Mouse (Mus musculus): Measurements from ENCODE around the gene Tmem263. TPM values are rescaled to one million over a fixed set of nuclear protein-coding genes. Genes with fewer than 3 reads are reported as not detected.

The Tmem263 gene
- total and polyA plus RNA-seq, 3 experiments = 11.8 to 15.7 TPM; not detected in 1

DNA sequence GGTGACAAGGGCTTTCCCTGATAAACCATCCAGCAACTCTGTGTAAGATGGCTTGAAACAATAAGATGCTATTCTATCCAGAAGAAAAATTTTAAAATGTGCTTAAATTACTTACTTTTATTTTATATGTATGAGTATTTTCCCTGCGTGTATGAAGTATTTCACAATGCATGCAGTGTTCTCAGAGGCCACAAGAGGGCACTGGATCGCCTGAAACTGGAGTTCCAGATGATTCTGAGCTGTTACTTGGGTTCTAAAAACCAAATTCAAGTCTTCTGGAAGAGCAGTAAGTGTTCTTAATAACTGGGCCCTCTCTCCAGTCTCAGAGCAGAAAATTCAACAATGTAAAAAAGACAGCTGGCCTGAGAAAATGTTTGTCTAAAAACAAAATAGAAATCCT is 51.8 kb downstream of the Tmem263 start:
- no peak for TF ChIP-seq NRF1 (IDR thresholded peaks at IDR 0.05; ENCODE audit: insufficient read depth, low read depth, low read length, poor library complexity, severe bottlenecking)
- TF ChIP-seq SMC3 (IDR thresholded peaks at IDR 0.05; ENCODE audit: low read depth, low read length) = peak; percentile 69
- TF ChIP-seq ZC3H11A (IDR thresholded peaks at IDR 0.05; ENCODE audit: low read depth, low read length) = peak; percentile 44; the same call in 1 of the 2 replicates
- peak; percentile 68 to 76 (median 73) for TF ChIP-seq CTCF (IDR thresholded peaks at IDR 0.05 in 2 of 3, conservative IDR thresholded peaks at IDR 0.05 in 1 of 3; ENCODE audit: control insufficient read depth in 1 of 3, insufficient read depth in 1 of 3, low read depth in 2 of 3, low read length in 3 of 3, poor library complexity in 1 of 3, severe bottlenecking in 1 of 3)
- no peak for TF ChIP-seq GATA1 (IDR thresholded peaks at IDR 0.05; ENCODE audit: low read depth, low read length)
- TF ChIP-seq MYC (IDR thresholded peaks at IDR 0.05; ENCODE audit: low read depth, low read length) = no peak
- TF ChIP-seq KAT2A (conservative IDR thresholded peaks at IDR 0.05; ENCODE audit: low read depth, low read length) = no peak
- TF ChIP-seq RAD21 (IDR thresholded peaks at IDR 0.05; ENCODE audit: low read depth, low read length) = peak; percentile 73
- TF ChIP-seq MAFK (IDR thresholded peaks at IDR 0.05; ENCODE audit: borderline replicate concordance, low read depth, low read length) = no peak
- Histone ChIP-seq H3K79me2 (ENCODE audit: control insufficient read depth, insufficient read depth, low read length, poor library complexity) (no peaks in the 10 kb centered on the region), H3K9me3 (replicated peaks; ENCODE audit: insufficient read depth, low read length) (no peaks in the 10 kb centered on the region), H3K36me3 (ENCODE audit: control insufficient read depth in 1 of 2, insufficient read depth in 2 of 2, low read length in 2 of 2) (no peaks in the 10 kb centered on the region), H3K4me1 (ENCODE audit: control insufficient read depth in 1 of 2, insufficient read depth in 2 of 2, low read length in 2 of 2) (no peaks in the 10 kb centered on the region), H3K27ac (ENCODE audit: control insufficient read depth, low read depth, low read length) (no peak overlapping the region), H3K4me3 (ENCODE audit: control insufficient read depth in 1 of 2, insufficient read depth in 1 of 2, low read depth in 2 of 2, low read length in 2 of 2) (no peak overlapping the region), H3K27me3 (ENCODE audit: control insufficient read depth in 1 of 2, insufficient read depth in 2 of 2, low read length in 2 of 2) (peaks cover 0 to 1% of the 10 kb centered on the region in 2 experiments; a peak in 1 of 4 replicates), H3K9ac (ENCODE audit: control insufficient read depth, low read depth, low read length, poor library complexity, severe bottlenecking) (no peak overlapping the region)
- peak; percentile 58 for DNase-seq (ENCODE audit: low read depth, low spot score)

DNA sequence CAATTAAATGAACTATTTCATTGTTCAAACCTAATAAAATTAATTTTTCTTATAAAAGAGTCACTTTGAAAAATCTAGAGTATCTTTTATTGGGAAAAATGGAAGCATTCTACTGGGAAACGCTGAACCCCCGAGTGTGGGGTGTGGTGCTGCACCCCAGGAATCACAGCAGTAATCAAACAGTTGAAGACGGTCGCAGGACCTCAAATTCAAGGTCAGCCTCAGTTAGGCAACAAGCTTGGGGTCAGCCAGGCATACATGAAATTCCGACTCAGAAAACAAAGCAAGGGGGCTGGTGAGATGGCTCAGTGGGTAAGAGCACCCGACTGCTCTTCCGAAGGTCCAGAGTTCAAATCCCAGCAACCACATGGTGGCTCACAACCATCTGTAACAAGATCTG is 55.0 kb downstream of the Tmem263 start:
- Histone ChIP-seq H3K79me2 (ENCODE audit: control insufficient read depth, insufficient read depth, low read length, poor library complexity) (no peaks in the 10 kb centered on the region), H3K27ac (ENCODE audit: control insufficient read depth, low read depth, low read length) (no peak overlapping the region), H3K9me3 (replicated peaks; ENCODE audit: insufficient read depth, low read length) (no peaks in the 10 kb centered on the region), H3K36me3 (ENCODE audit: control insufficient read depth in 1 of 2, insufficient read depth in 2 of 2, low read length in 2 of 2) (no peaks in the 10 kb centered on the region), H3K9ac (ENCODE audit: control insufficient read depth, low read depth, low read length, poor library complexity, severe bottlenecking) (no peak overlapping the region), H3K4me3 (ENCODE audit: control insufficient read depth in 1 of 2, insufficient read depth in 1 of 2, low read depth in 2 of 2, low read length in 2 of 2) (no peak overlapping the region), H3K4me1 (ENCODE audit: control insufficient read depth in 1 of 2, insufficient read depth in 2 of 2, low read length in 2 of 2) (no peaks in the 10 kb centered on the region), H3K27me3 (ENCODE audit: control insufficient read depth in 1 of 2, insufficient read depth in 2 of 2, low read length in 2 of 2) (peaks cover 0 to 1% of the 10 kb centered on the region in 2 experiments; a peak in 1 of 4 replicates)
- TF ChIP-seq MYC (IDR thresholded peaks at IDR 0.05; ENCODE audit: low read depth, low read length) (no peak), TCF12 (IDR thresholded peaks at IDR 0.05; ENCODE audit: low read depth, low read length) (no peak), CTCF (IDR thresholded peaks at IDR 0.05 in 2 of 3, conservative IDR thresholded peaks at IDR 0.05 in 1 of 3; ENCODE audit: control insufficient read depth in 1 of 3, insufficient read depth in 1 of 3, low read depth in 2 of 3, low read length in 3 of 3, poor library complexity in 1 of 3, severe bottlenecking in 1 of 3) (no peak), GATA1 (IDR thresholded peaks at IDR 0.05; ENCODE audit: low read depth, low read length) (no peak), RCOR1 (IDR thresholded peaks at IDR 0.05; ENCODE audit: low read depth, low read length) (no peak), TAL1 (IDR thresholded peaks at IDR 0.05; ENCODE audit: low read length) (no peak), SIN3A (IDR thresholded peaks at IDR 0.05; ENCODE audit: low read length) (no peak), MAFK (IDR thresholded peaks at IDR 0.05; ENCODE audit: borderline replicate concordance, low read depth, low read length) (no peak), USF1 (IDR thresholded peaks at IDR 0.05; ENCODE audit: low read depth, low read length) (no peak)
- no peak for DNase-seq (ENCODE audit: low read depth, low spot score)
